Mouse (Mus musculus) lung, embryonic 16.5 days (tissue): ENCODE data around the gene Gm20683. TPM values are rescaled to one million over a fixed set of nuclear protein-coding genes. Genes with fewer than 3 reads are reported as not detected.

Experiments used
- ATAC-seq: fragments of 200-750 bp; cut with Nextera tagmentation; 2 replicates; pipeline ENCODE4 v1.8.0; 2017; ENCODE audit warnings: low read depth, mild to moderate bottlenecking, moderate library complexity
- H3K27ac ChIP-seq: fragments of 300-500 bp; sonication (generic); 2 replicates; pipeline ENCODE4 v1.5.1; 2014; ENCODE audit warnings: mild to moderate bottlenecking, control low read depth, low read length
- H3K27me3 ChIP-seq: fragments of 300-500 bp; sonication (generic); 2 replicates; pipeline ENCODE4 v1.6.1; 2014; ENCODE audit warnings: low read depth, low read length, mixed read lengths; ENCODE audit not compliant: control insufficient read depth, insufficient read depth
- H3K36me3 ChIP-seq: fragments of 300-500 bp; sonication (generic); 2 replicates; pipeline ENCODE4 v1.6.1; 2014; ENCODE audit warnings: low read length; ENCODE audit not compliant: control insufficient read depth, insufficient read depth
- H3K4me1 ChIP-seq: fragments of 300-500 bp; sonication (generic); replicated peaks from 2 replicates; pipeline ENCODE4 v1.6.1; 2014; ENCODE audit warnings: low read length, mixed read lengths; ENCODE audit not compliant: control insufficient read depth, insufficient read depth
- H3K4me2 ChIP-seq: fragments of 300-500 bp; sonication (generic); 2 replicates; pipeline ENCODE4 v1.6.1; 2014; ENCODE audit warnings: low read depth, low read length, control low read depth
- H3K4me3 ChIP-seq: fragments of 300-500 bp; sonication (generic); 2 replicates; pipeline ENCODE4 v1.5.1; 2014; ENCODE audit warnings: mild to moderate bottlenecking, low read length, control low read depth
- H3K9ac ChIP-seq: fragments of 300-500 bp; sonication (generic); 2 replicates; pipeline ENCODE4 v1.6.1; 2014; ENCODE audit warnings: low read length, control low read depth
- H3K9me3 ChIP-seq: fragments of 300-500 bp; sonication (generic); 2 replicates; pipeline ENCODE4 v1.6.1; 2016; ENCODE audit warnings: low read length; ENCODE audit not compliant: control insufficient read depth
- WGBS: fragments of 180-500 bp; shearing (Covaris S2); extraction: QIAGEN DNeasy Blood & Tissue Kit; methylation state at CpG from one replicate; pipeline ENCODE4 v1.1.7; 2014; 5-methylcytosine and 5-hydroxymethylcytosine counted together
- polyA plus RNA-seq: library from polyadenylated mRNA; unstranded; fragments of >200 nt; fragmentation: Nextera tagmentation; extraction: Ambion mirVana; gene quantifications from 2 replicates; pipeline ENCODE4 v1.2.1, GENCODE M21; 2015

Gm20683 gene
- polyA plus RNA-seq, 1 experiment from 2014 or later = 1.9 TPM

GRCm38 (mm10) chr17:25827011-25827410 lies 14.6 kb downstream of the Gm20683 start:
- peaks cover 14% of the 10 kb centered on the region for H3K36me3 ChIP-seq
- no peak overlapping the region for H3K4me2 ChIP-seq
- WGBS = 95% methylated on average over 13 of the region's 13 CpGs
- no peak overlapping the region for H3K9ac ChIP-seq
- no peaks in the 10 kb centered on the region for H3K27me3 ChIP-seq
- peaks cover 44% of the 10 kb centered on the region for H3K4me1 ChIP-seq
- ATAC-seq = no peak
- H3K4me3 ChIP-seq = no peak overlapping the region
- no peaks in the 10 kb centered on the region for H3K9me3 ChIP-seq
- no peak overlapping the region for H3K27ac ChIP-seq

GRCm38 (mm10) chr17:25825984-25826570 lies 15.5 kb downstream of the Gm20683 start:
- 92% methylated on average over 27 of the region's 27 CpGs for WGBS
- peaks cover 9% of the 10 kb centered on the region for H3K36me3 ChIP-seq
- no peak overlapping the region for H3K4me2 ChIP-seq
- H3K27me3 ChIP-seq = no peaks in the 10 kb centered on the region
- H3K4me1 ChIP-seq = peaks cover 35% of the 10 kb centered on the region
- no peaks in the 10 kb centered on the region for H3K9me3 ChIP-seq
- H3K4me3 ChIP-seq = no peak overlapping the region
- no peak overlapping the region for H3K27ac ChIP-seq
- ATAC-seq = no peak
- no peak overlapping the region for H3K9ac ChIP-seq

GRCm38 (mm10) chr17:25825311-25825710 lies 16.3 kb downstream of the Gm20683 start:
- no peak overlapping the region for H3K9ac ChIP-seq
- H3K9me3 ChIP-seq = no peaks in the 10 kb centered on the region
- peaks cover 3% of the 10 kb centered on the region for H3K27me3 ChIP-seq
- H3K4me1 ChIP-seq = peaks cover 28% of the 10 kb centered on the region
- 82% methylated on average over 6 of the region's 6 CpGs for WGBS
- H3K4me3 ChIP-seq = no peak overlapping the region
- no peak for ATAC-seq
- H3K4me2 ChIP-seq = no peak overlapping the region; the same call in 1 of the 2 replicates
- 0 out of 2 replicates have a peak, but pooled peaks cover 2% of the 10 kb centered on the region for H3K36me3 ChIP-seq
- H3K27ac ChIP-seq = no peak overlapping the region

- Histone ChIP-seq H3K9me3 (no peaks in the 10 kb centered on the region), H3K27ac (no peak overlapping the region), H3K9ac (peak overlapping the region; percentile 79; the same call in 1 of the 2 replicates), H3K4me2 (peak overlapping the region; percentile 89), H3K4me1 (peaks cover 22% of the 10 kb centered on the region), H3K4me3 (peak overlapping the region; percentile 62), H3K36me3 (no peaks in the 10 kb centered on the region), H3K27me3 (peaks cover 10% of the 10 kb centered on the region)
- WGBS = 66% methylated on average over 17 of the region's 17 CpGs
- no peak for ATAC-seq
Measured at GRCm38 (mm10) chr17:25824362-25825142, 17.0 kb downstream of the Gm20683 start.

GRCm38 (mm10) chr17:25823452-25823851 lies 18.1 kb downstream of the Gm20683 start, which contains the start of gene Wdr24:
Wdr24 (plus strand) TSS chr17:25823627.
- peaks cover 21% of the 10 kb centered on the region for H3K27me3 ChIP-seq
- H3K4me2 ChIP-seq = peak within 1 kb of the TSS; percentile 89
- under 1% methylated on average over 18 of the region's 18 CpGs for WGBS
- H3K9ac ChIP-seq = peak within 1 kb of the TSS; percentile 79
- H3K36me3 ChIP-seq = no peaks in the 10 kb centered on the region
- ATAC-seq = peak; percentile 74
- no peak within 1 kb of the TSS; the same call in 1 of the 2 replicates for H3K27ac ChIP-seq
- peak within 1 kb of the TSS; percentile 62 for H3K4me3 ChIP-seq
- peaks cover 19% of the 10 kb centered on the region for H3K4me1 ChIP-seq
- no peaks in the 10 kb centered on the region for H3K9me3 ChIP-seq

GRCm38 (mm10) chr17:25818851-25819780 lies 22.4 kb downstream of the Gm20683 start:
- Histone ChIP-seq H3K27ac (no peak overlapping the region), H3K9ac (no peak overlapping the region), H3K4me3 (0 out of 2 replicates have a peak overlapping the region, but pooled peaks have one; percentile 5), H3K36me3 (no peaks in the 10 kb centered on the region), H3K9me3 (no peaks in the 10 kb centered on the region), H3K4me1 (peaks cover 4% of the 10 kb centered on the region), H3K27me3 (peaks cover 30% of the 10 kb centered on the region), H3K4me2 (peak overlapping the region; percentile 13)
- no peak for ATAC-seq
- WGBS = 7% methylated on average over 46 of the region's 46 CpGs

- Histone ChIP-seq H3K9me3 (no peaks in the 10 kb centered on the region), H3K4me3 (no peak overlapping the region), H3K36me3 (no peaks in the 10 kb centered on the region), H3K9ac (no peak overlapping the region), H3K27ac (no peak overlapping the region), H3K4me1 (no peaks in the 10 kb centered on the region), H3K27me3 (peaks cover 30% of the 10 kb centered on the region), H3K4me2 (no peak overlapping the region)
- no peak for ATAC-seq
- 73% methylated on average over 11 of the region's 11 CpGs for WGBS
Measured at GRCm38 (mm10) chr17:25817662-25818061, 23.9 kb downstream of the Gm20683 start.

- Histone ChIP-seq H3K9me3 (no peaks in the 10 kb centered on the region), H3K27me3 (peaks cover 35% of the 10 kb centered on the region), H3K9ac (no peak overlapping the region), H3K27ac (no peak overlapping the region), H3K4me2 (no peak overlapping the region), H3K4me3 (no peak overlapping the region), H3K4me1 (peaks cover 3% of the 10 kb centered on the region; the same call in 1 of the 2 replicates), H3K36me3 (no peaks in the 10 kb centered on the region)
- peak; percentile 53 for ATAC-seq
- 2% methylated on average over 20 of the region's 20 CpGs for WGBS
Measured at GRCm38 (mm10) chr17:25813471-25813870, 28.1 kb downstream of the Gm20683 start.
